In the genomic region with DNA sequence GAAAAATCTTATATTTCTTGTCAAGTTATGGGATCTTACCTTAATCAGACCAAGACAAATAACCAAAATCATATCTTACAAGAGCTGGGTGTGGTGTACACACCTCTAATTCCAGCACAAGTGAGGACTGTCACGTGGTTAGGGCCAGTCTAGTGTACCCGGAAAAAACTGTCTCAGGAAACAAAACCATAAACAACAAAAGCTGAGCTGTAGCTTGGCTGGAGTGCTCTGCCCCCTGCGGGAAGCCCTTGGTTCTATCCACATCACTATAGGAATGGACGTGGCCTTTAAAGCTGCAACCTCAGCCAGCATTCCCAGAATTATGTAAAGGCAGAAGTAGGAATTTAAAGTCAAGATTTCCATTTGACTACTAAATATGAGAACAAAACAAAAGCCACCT, we compare ENCODE assay signal across 16 mouse cellular contexts. TPM values are rescaled to one million over a fixed set of nuclear protein-coding genes. Genes with fewer than 3 reads are reported as not detected.
DNase-seq lines count a peak whose midpoint lies in the region; ATAC-seq and TF ChIP-seq lines count a peak whose summit lies in the region.
"Had no signal": no experiment of that assay in that cellular context is flagged by ENCODE, and none has a peak within 500 bp of the region (broad histone marks: within the 10 kb centered on the region; RNA-seq: fewer than 3 reads in every experiment).

No protein-coding gene starts in this region.

- peaks cover 27% of the 10 kb centered on the region for H3K36me3 ChIP-seq in liver, adult 2 months (ENCODE audit: control insufficient read depth, insufficient read depth, low read length)
- H3K36me3 ChIP-seq in lung, embryonic 14.5 days (ENCODE audit: insufficient read depth), result peaks cover 51% of the 10 kb centered on the region
- H3K36me3 ChIP-seq in stomach, postnatal 0 days (ENCODE audit: control insufficient read depth, insufficient read depth, low read length), result peaks cover 24% of the 10 kb centered on the region
- H3K36me3 ChIP-seq in kidney, embryonic 16.5 days (ENCODE audit: insufficient read depth, low read length), result peaks cover 27% of the 10 kb centered on the region

- DNase-seq in adrenal gland, postnatal 14 days, result peak; percentile 30
- DNase-seq in adrenal gland, postnatal 36 days, result no peak
- DNase-seq in liver, adult 2 months (ENCODE audit: extremely low read depth, low read depth, low spot score), result no peak
- DNase-seq in liver, result no peak
- peak; percentile 13 for DNase-seq in lung, embryonic 14.5 days
- DNase-seq in stomach, postnatal 0 days (ENCODE audit: low spot score), result peak; percentile 48
- no peak for DNase-seq in kidney, adult 18-20 months
- DNase-seq: adrenal gland, adult 2 months; cerebellum, adult 9-10 months; heart, postnatal 14 days; kidney, postnatal 25 days; layer of hippocampus, postnatal 36 days had no signal

- peaks cover 27% of the 10 kb centered on the region for H3K4me1 ChIP-seq in liver, adult 2 months (ENCODE audit: control insufficient read depth, insufficient read depth, low read length)
- no peaks in the 10 kb centered on the region for H3K4me1 ChIP-seq in lung, embryonic 14.5 days (ENCODE audit: insufficient read depth)
- 0 out of 2 replicates have a peak, but pooled peaks cover 3% of the 10 kb centered on the region for H3K4me1 ChIP-seq in stomach, postnatal 0 days (replicated peaks; ENCODE audit: control insufficient read depth, insufficient read depth)
- H3K4me1 ChIP-seq in kidney, embryonic 16.5 days (ENCODE audit: insufficient read depth, low read length), result peaks cover 23% of the 10 kb centered on the region
- H3K4me1 ChIP-seq: embryonic facial prominence, embryonic 10.5 days had no signal

- peak; percentile 18; the same call in 1 of the 2 replicates for TF ChIP-seq CTCF in liver, adult 2 months (IDR thresholded peaks at IDR 0.05; ENCODE audit: low read depth, low read length)
- TF ChIP-seq CTCF in lung, embryonic 14.5 days (IDR thresholded peaks at IDR 0.05; ENCODE audit: low read depth), result no peak
- peak; percentile 54 for TF ChIP-seq CTCF in stomach, postnatal 0 days (IDR thresholded peaks at IDR 0.05; ENCODE audit: low read depth)

- no peak for TF ChIP-seq EP300 in stomach, postnatal 0 days (optimal IDR thresholded peaks at IDR 0.05)

- no peak overlapping the region for H3K4me2 ChIP-seq in lung, embryonic 14.5 days
- no peak overlapping the region for H3K4me2 ChIP-seq in stomach, postnatal 0 days (replicated peaks; ENCODE audit: low read depth)
- no peak overlapping the region for H3K4me2 ChIP-seq in kidney, embryonic 16.5 days (replicated peaks; ENCODE audit: low read depth, low read length)
- H3K4me2 ChIP-seq: neural tube, embryonic 15.5 days had no signal

- peaks cover 31% of the 10 kb centered on the region; the same call in 1 of the 2 replicates for H3K79me2 ChIP-seq in liver, adult 2 months (ENCODE audit: control insufficient read depth, insufficient read depth, low read length)

- no peak overlapping the region for H3K27ac ChIP-seq in liver, adult 2 months (replicated peaks; ENCODE audit: insufficient read depth, low read depth, low read length)
- H3K27ac ChIP-seq in lung, embryonic 14.5 days (ENCODE audit: low read depth), result no peak overlapping the region
- no peak overlapping the region for H3K27ac ChIP-seq in stomach, postnatal 0 days (replicated peaks)
- no peak overlapping the region for H3K27ac ChIP-seq in kidney, embryonic 16.5 days (ENCODE audit: low read length)
- H3K27ac ChIP-seq: embryonic facial prominence, embryonic 10.5 days; neural tube, embryonic 15.5 days had no signal

- WGBS in liver, adult 2 months, result 69% methylated on average over 4 of the region's 4 CpGs
- WGBS in lung, embryonic 14.5 days, result 66% methylated on average over 4 of the region's 4 CpGs
- 49% methylated on average over 4 of the region's 4 CpGs for WGBS in stomach, postnatal 0 days
- 83% methylated on average over 4 of the region's 4 CpGs for WGBS in kidney, embryonic 16.5 days

- H3K9ac ChIP-seq in liver, adult 2 months (ENCODE audit: low read depth, low read length), result no peak overlapping the region
- H3K9ac ChIP-seq in lung, embryonic 14.5 days, result no peak overlapping the region
- H3K9ac ChIP-seq in stomach, postnatal 0 days (ENCODE audit: low read length), result no peak overlapping the region
- no peak overlapping the region for H3K9ac ChIP-seq in kidney, embryonic 16.5 days (replicated peaks; ENCODE audit: low read length)
- H3K9ac ChIP-seq: neural tube, embryonic 15.5 days had no signal

- H3K4me3 ChIP-seq in liver, adult 2 months (ENCODE audit: insufficient read depth, low read depth, low read length), result no peak overlapping the region
- no peak overlapping the region for H3K4me3 ChIP-seq in lung, embryonic 14.5 days (ENCODE audit: low read depth, low read length)
- H3K4me3 ChIP-seq in stomach, postnatal 0 days (ENCODE audit: low read depth, low read length), result no peak overlapping the region
- H3K4me3 ChIP-seq in kidney, embryonic 16.5 days (ENCODE audit: low read length), result no peak overlapping the region
- H3K4me3 ChIP-seq: embryonic facial prominence, embryonic 10.5 days; neural tube, embryonic 15.5 days had no signal

- H3K9me3 ChIP-seq in lung, embryonic 14.5 days (ENCODE audit: low read depth, low read length), result no peaks in the 10 kb centered on the region
- H3K9me3 ChIP-seq in stomach, postnatal 0 days (ENCODE audit: control insufficient read depth, low read length), result no peaks in the 10 kb centered on the region
- no peaks in the 10 kb centered on the region for H3K9me3 ChIP-seq in kidney, embryonic 16.5 days (ENCODE audit: low read length)
- H3K9me3 ChIP-seq: embryonic facial prominence, embryonic 10.5 days; neural tube, embryonic 15.5 days had no signal

- ATAC-seq in lung, embryonic 14.5 days (ENCODE audit: insufficient read depth), result no peak
- ATAC-seq in stomach, postnatal 0 days (ENCODE audit: low FRiP score, low TSS enrichment), result peak; percentile 91
- ATAC-seq in kidney, embryonic 16.5 days (ENCODE audit: low FRiP score, low TSS enrichment), result no peak
- ATAC-seq: Patski had no signal

- H3K27me3 ChIP-seq in liver, adult 2 months (ENCODE audit: control insufficient read depth, insufficient read depth, low read length), result no peaks in the 10 kb centered on the region
- no peaks in the 10 kb centered on the region for H3K27me3 ChIP-seq in lung, embryonic 14.5 days (ENCODE audit: insufficient read depth, low read length)
- H3K27me3 ChIP-seq in stomach, postnatal 0 days (ENCODE audit: control insufficient read depth, insufficient read depth, low read length), result no peaks in the 10 kb centered on the region
- no peaks in the 10 kb centered on the region for H3K27me3 ChIP-seq in kidney, embryonic 16.5 days (ENCODE audit: insufficient read depth, low read length)
- H3K27me3 ChIP-seq: neural tube, embryonic 15.5 days; Patski had no signal

- TF ChIP-seq POLR2A in liver, adult 2 months (IDR thresholded peaks at IDR 0.05; ENCODE audit: extremely low read depth, insufficient read depth, low read length), result no peak

RNA-seq across cellular contexts. Expression of gene Rap1b, which starts 21.7 kb away (rescaled TPM):
- total RNA-seq in adrenal gland, postnatal 14 days (2021), result 126 and 130 TPM in 2 replicates
- total RNA-seq in adrenal gland, postnatal 36 days (2021), result 100 to 1,000 TPM; 138 to 145 TPM
- 44.6 and 47.7 TPM in 2 replicates for total RNA-seq in liver, adult 2 months (2014; rRNA removed)
- 12.5 and 14.5 TPM in 2 replicates for polyA plus RNA-seq in liver, adult 2 months (2012; rRNA removed)
- polyA plus RNA-seq in lung, embryonic 14.5 days (2014; fragmentation: Nextera tagmentation; extraction: Ambion mirVana), result 214 and 220 TPM in 2 replicates
- 130 and 132 TPM in 2 replicates for polyA plus RNA-seq in stomach, postnatal 0 days (2015; fragmentation: Nextera tagmentation; extraction: Ambion mirVana)
- polyA plus RNA-seq in kidney, embryonic 16.5 days (2015; fragmentation: Nextera tagmentation; extraction: Ambion mirVana), result 166 and 185 TPM in 2 replicates

RNA-seq across cellular contexts. Expression of gene Nup107, which starts 31.6 kb away (rescaled TPM):
- total RNA-seq in adrenal gland, postnatal 14 days (2021), result 14.0 and 14.8 TPM in 2 replicates
- total RNA-seq in adrenal gland, postnatal 36 days (2021), result 10 to 100 TPM; 15.0 to 15.4 TPM
- total RNA-seq in liver, adult 2 months (2014; rRNA removed), result 4.1 and 4.4 TPM in 2 replicates
- 1.2 and 1.8 TPM in 2 replicates for polyA plus RNA-seq in liver, adult 2 months (2012; rRNA removed)
- 96.3 and 96.6 TPM in 2 replicates for polyA plus RNA-seq in lung, embryonic 14.5 days (2014; fragmentation: Nextera tagmentation; extraction: Ambion mirVana)
- 14.4 and 16.5 TPM in 2 replicates for polyA plus RNA-seq in stomach, postnatal 0 days (2015; fragmentation: Nextera tagmentation; extraction: Ambion mirVana)
- polyA plus RNA-seq in kidney, embryonic 16.5 days (2015; fragmentation: Nextera tagmentation; extraction: Ambion mirVana), result 64.8 and 69.0 TPM in 2 replicates

Comparison
In these comparisons a context has a peak if more than half of its experiments do, and no peak if none do; other contexts are left out.
1. DNase-seq: peak in adrenal gland, postnatal 14 days (single experiment), lung, embryonic 14.5 days (single experiment) and stomach, postnatal 0 days (single experiment); none in adrenal gland, postnatal 36 days (0 of 2), liver, adult 2 months (single experiment), liver (single experiment) and kidney, adult 18-20 months (single experiment).